ENCODE assay signal across 14 mouse cellular contexts in the genomic region with DNA sequence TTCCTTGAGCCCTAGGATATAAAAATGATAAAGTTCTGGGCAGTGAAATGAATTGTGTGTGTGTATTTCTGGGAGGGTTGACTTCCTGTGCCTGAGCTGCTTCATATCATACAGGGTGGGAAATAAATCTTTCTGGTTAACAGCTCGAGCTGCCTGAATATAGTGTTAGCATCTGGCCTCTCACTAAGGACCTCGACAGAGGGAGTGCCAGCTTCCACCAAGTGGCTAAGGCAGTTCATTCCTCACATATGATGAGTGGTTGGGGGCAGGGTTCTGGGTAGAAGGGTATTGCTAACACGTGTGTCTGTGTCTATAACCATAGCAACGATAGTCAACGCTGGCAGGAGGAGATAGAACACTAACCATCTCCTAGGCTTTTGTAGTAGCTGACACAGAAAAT.
DNase-seq lines count a peak whose midpoint lies in the region; ATAC-seq and TF ChIP-seq lines count a peak whose summit lies in the region.
"Had no signal": no experiment of that assay in that cellular context is flagged by ENCODE, and none has a peak within 500 bp of the region (broad histone marks: within the 10 kb centered on the region; RNA-seq: fewer than 3 reads in every experiment).

No protein-coding gene starts in this region.

- TF ChIP-seq CTCF in cerebellum, adult 2 months (IDR thresholded peaks at IDR 0.05; ENCODE audit: borderline replicate concordance, insufficient read depth, low read depth, low read length): no peak
- no peak for TF ChIP-seq CTCF in lung, embryonic 14.5 days (IDR thresholded peaks at IDR 0.05; ENCODE audit: low read depth)
- no peak for TF ChIP-seq CTCF in left cerebral cortex, adult 2 months (IDR thresholded peaks at IDR 0.05)

- peaks cover 8% of the 10 kb centered on the region for H3K4me1 ChIP-seq in cerebellum, adult 2 months (ENCODE audit: control insufficient read depth, insufficient read depth, low read length)
- H3K4me1 ChIP-seq in lung, embryonic 14.5 days (ENCODE audit: insufficient read depth): 0 out of 2 replicates have a peak, but pooled peaks cover 4% of the 10 kb centered on the region
- H3K4me1 ChIP-seq in limb, embryonic 14.5 days (ENCODE audit: control insufficient read depth, insufficient read depth, low read length): no peaks in the 10 kb centered on the region
- peaks cover 13% of the 10 kb centered on the region for H3K4me1 ChIP-seq in neural tube, embryonic 14.5 days (ENCODE audit: control insufficient read depth, insufficient read depth, low read length)
- H3K4me1 ChIP-seq: embryonic facial prominence, embryonic 12.5 days; megakaryocyte, embryonic 14.5 days had no signal

- H3K27ac ChIP-seq in cerebellum, adult 2 months (ENCODE audit: insufficient read depth, low read length): no peak overlapping the region
- H3K27ac ChIP-seq in lung, embryonic 14.5 days (ENCODE audit: low read depth): no peak overlapping the region
- H3K27ac ChIP-seq in limb, embryonic 14.5 days (replicated peaks; ENCODE audit: low read depth, low read length): no peak overlapping the region
- no peak overlapping the region; the same call in none of the 2 replicates for H3K27ac ChIP-seq in neural tube, embryonic 14.5 days (ENCODE audit: low read depth, low read length)
- no peak overlapping the region for H3K27ac ChIP-seq in left cerebral cortex, adult 2 months
- H3K27ac ChIP-seq: embryonic facial prominence, embryonic 12.5 days had no signal

- ATAC-seq in lung, embryonic 14.5 days (ENCODE audit: insufficient read depth): peak; percentile 55
- ATAC-seq in limb, embryonic 14.5 days (ENCODE audit: low FRiP score, low read depth): 0 out of 2 replicates have a peak, but pooled peaks have one; percentile 23
- peak; percentile 87 for ATAC-seq in neural tube, embryonic 14.5 days (ENCODE audit: low read depth)

- no peak for TF ChIP-seq POLR2A in cerebellum, adult 2 months (IDR thresholded peaks at IDR 0.05; ENCODE audit: borderline replicate concordance, insufficient read depth, low read length)
- TF ChIP-seq POLR2A in limb, embryonic 14.5 days (IDR thresholded peaks at IDR 0.05; ENCODE audit: borderline replicate concordance, extremely low read depth, insufficient read depth, insufficient read length): no peak

- H3K27me3 ChIP-seq in cerebellum, adult 2 months (ENCODE audit: control insufficient read depth, insufficient read depth, low read length): no peaks in the 10 kb centered on the region
- no peaks in the 10 kb centered on the region for H3K27me3 ChIP-seq in lung, embryonic 14.5 days (ENCODE audit: insufficient read depth, low read length)
- no peaks in the 10 kb centered on the region for H3K27me3 ChIP-seq in limb, embryonic 14.5 days (ENCODE audit: control insufficient read depth, insufficient read depth, low read length)
- no peaks in the 10 kb centered on the region for H3K27me3 ChIP-seq in neural tube, embryonic 14.5 days (ENCODE audit: control insufficient read depth, insufficient read depth, low read length)
- H3K27me3 ChIP-seq: embryonic facial prominence, embryonic 12.5 days; megakaryocyte, embryonic 14.5 days had no signal

- H3K36me3 ChIP-seq in lung, embryonic 14.5 days (ENCODE audit: insufficient read depth): no peaks in the 10 kb centered on the region
- no peaks in the 10 kb centered on the region for H3K36me3 ChIP-seq in limb, embryonic 14.5 days (ENCODE audit: control insufficient read depth, insufficient read depth, low read length)
- no peaks in the 10 kb centered on the region for H3K36me3 ChIP-seq in neural tube, embryonic 14.5 days (ENCODE audit: control insufficient read depth, insufficient read depth, low read length)
- H3K36me3 ChIP-seq: embryonic facial prominence, embryonic 12.5 days had no signal

- no peak overlapping the region for H3K9ac ChIP-seq in lung, embryonic 14.5 days
- H3K9ac ChIP-seq in limb, embryonic 14.5 days (ENCODE audit: low read depth, low read length, severe bottlenecking): no peak overlapping the region
- no peak overlapping the region for H3K9ac ChIP-seq in neural tube, embryonic 14.5 days (replicated peaks; ENCODE audit: low read depth, low read length)
- H3K9ac ChIP-seq: embryonic facial prominence, embryonic 12.5 days had no signal

- H3K9me3 ChIP-seq in lung, embryonic 14.5 days (ENCODE audit: low read depth, low read length): no peaks in the 10 kb centered on the region
- no peaks in the 10 kb centered on the region for H3K9me3 ChIP-seq in limb, embryonic 14.5 days (ENCODE audit: control insufficient read depth, low read length)
- H3K9me3 ChIP-seq in neural tube, embryonic 14.5 days (ENCODE audit: control insufficient read depth, low read length): no peaks in the 10 kb centered on the region
- H3K9me3 ChIP-seq: embryonic facial prominence, embryonic 12.5 days had no signal

- intact Hi-C loops in left cerebral cortex, adult 2 months (cut with DNase I): no loop called here

- 69% methylated on average over 5 of the region's 5 CpGs for WGBS in cerebellum, adult 2 months
- 24% methylated on average over 5 of the region's 5 CpGs for WGBS in lung, embryonic 14.5 days
- 46% methylated on average over 5 of the region's 5 CpGs for WGBS in limb, embryonic 14.5 days
- 36% methylated on average over 5 of the region's 5 CpGs for WGBS in neural tube, embryonic 14.5 days

- H3K4me3 ChIP-seq in cerebellum, adult 2 months (replicated peaks; ENCODE audit: insufficient read depth, low read depth, low read length): no peak overlapping the region
- no peak overlapping the region for H3K4me3 ChIP-seq in lung, embryonic 14.5 days (ENCODE audit: low read depth, low read length)
- no peak overlapping the region for H3K4me3 ChIP-seq in limb, embryonic 14.5 days (replicated peaks; ENCODE audit: low read length)
- no peak overlapping the region for H3K4me3 ChIP-seq in neural tube, embryonic 14.5 days (ENCODE audit: low read depth, low read length)
- H3K4me3 ChIP-seq in left cerebral cortex, adult 2 months: no peak overlapping the region
- H3K4me3 ChIP-seq: embryonic facial prominence, embryonic 12.5 days; megakaryocyte, embryonic 14.5 days had no signal

- no peak overlapping the region for H3K4me2 ChIP-seq in lung, embryonic 14.5 days
- H3K4me2 ChIP-seq in limb, embryonic 14.5 days (replicated peaks; ENCODE audit: low read depth, low read length, severe bottlenecking): no peak overlapping the region
- H3K4me2 ChIP-seq in neural tube, embryonic 14.5 days (ENCODE audit: low read depth, low read length): no peak overlapping the region
- H3K4me2 ChIP-seq: embryonic facial prominence, embryonic 12.5 days had no signal

- peak; percentile 41 to 52 for DNase-seq in cerebellum, postnatal 10 days
- no peak for DNase-seq in cerebellum, adult 2 months
- peak; percentile 56 for DNase-seq in lung, embryonic 14.5 days
- DNase-seq in lung, postnatal 10 days: no peak
- DNase-seq in limb, embryonic 14.5 days (ENCODE audit: low spot score): peak; percentile 30
- DNase-seq in left cerebral cortex, adult 2 months (ENCODE audit: extremely low spot score in 1 of 2, low spot score in 2 of 2): no peak
- no peak for DNase-seq in adrenal gland, postnatal 10 days
- DNase-seq: adrenal gland, postnatal 14 days; heart, postnatal 10 days; kidney, adult 8-10 months; layer of hippocampus, postnatal 36 days had no signal

Comparison
In these comparisons a context has a peak if more than half of its experiments do, and no peak if none do; other contexts are left out.
1. DNase-seq: peak in cerebellum, postnatal 10 days (2 of 2), lung, embryonic 14.5 days (single experiment) and limb, embryonic 14.5 days (single experiment); none in cerebellum, adult 2 months (0 of 2), lung, postnatal 10 days (single experiment), left cerebral cortex, adult 2 months (0 of 2) and adrenal gland, postnatal 10 days (single experiment).
2. ATAC-seq: peak in every context shown above with its lines; median percentile 87 in neural tube, embryonic 14.5 days; 55 in lung, embryonic 14.5 days; 23 in limb, embryonic 14.5 days.